Mouse (Mus musculus) olfactory bulb, adult 2 months (tissue): ENCODE measurements at regions not wholly inside any gene's neighbourhood (a gene's known extent, or its start where the extent isn't known, plus 50 kb on each side); places are given as distances from the start of the nearest gene placed in this dataset.

Experiments
- CTCF ChIP-seq: fragments of 200-500 bp; IDR thresholded peaks from 2 replicates; pipeline ENCODE4 v1.5.1; 2012; ENCODE audit warnings: low read depth, mild to moderate bottlenecking, low read length, moderate library complexity; ENCODE audit not compliant: insufficient read depth
- POLR2A ChIP-seq: fragments of 200-500 bp; IDR thresholded peaks from 2 replicates; pipeline ENCODE4 v1.6.1; 2012; ENCODE audit warnings: mild to moderate bottlenecking, low read depth, low read length, moderate library complexity; ENCODE audit not compliant: insufficient read depth

- no peak for TF ChIP-seq POLR2A
- no peak for TF ChIP-seq CTCF
Observed at GRCm38 (mm10) chr13:82280744-82281143, 497.9 kb downstream of the Cetn3 start.
